Mouse (Mus musculus) spleen, embryonic (tissue): ENCODE data around the gene Sh2d5.

ENCODE experiments used
- CTCF ChIA-PET: fragments of 350-600 bp; sonication (Branson Sonifier 250); formaldehyde crosslinking; loops from one replicate; lab custom pipeline; 2022; lab: Charles Lee

The Sh2d5 gene

GRCm38 (mm10) chr4:138250088-138250960 lies at the start of gene Sh2d5, which contains the start of gene Kif17:
TSS of gene Sh2d5 (plus strand) at chr4:138250403.
TSS of gene Kif17 (plus strand) at chr4:138250435.
- CTCF ChIA-PET = no interaction called here

GRCm38 (mm10) chr4:138200769-138201168 lies 49.4 kb upstream of the Sh2d5 start:
- CTCF ChIA-PET = no interaction called here

- CTCF ChIA-PET = no interaction called here
These were observed 48.5 kb upstream of the Sh2d5 start for GRCm38 (mm10) chr4:138201696-138202095.

GRCm38 (mm10) chr4:138210116-138210515 lies 40.1 kb upstream of the Sh2d5 start:
- CTCF ChIA-PET = no interaction called here

- CTCF ChIA-PET = interaction anchor here (0.5 kb wide), 1 partner anchor 614 kb away, joined by 4 read pairs; no protein-coding TSS in a partner anchor
These were observed 36.3 kb upstream of the Sh2d5 start for GRCm38 (mm10) chr4:138213861-138214260.

- CTCF ChIA-PET = no interaction called here
These were observed 34.5 kb upstream of the Sh2d5 start for GRCm38 (mm10) chr4:138215671-138216199.

- CTCF ChIA-PET = no interaction called here
These were observed 33.9 kb upstream of the Sh2d5 start, which contains the start of gene Hp1bp3 for GRCm38 (mm10) chr4:138216200-138216890. TSS of gene Hp1bp3 (plus strand) at chr4:138216296.

GRCm38 (mm10) chr4:138216891-138217392 lies 33.3 kb upstream of the Sh2d5 start:
- CTCF ChIA-PET = no interaction called here

- CTCF ChIA-PET = interaction anchor here (0.6 kb wide), 1 partner anchor 21 kb away, joined by 4 read pairs; no protein-coding TSS in a partner anchor
These were observed 32.8 kb upstream of the Sh2d5 start for GRCm38 (mm10) chr4:138217441-138217840.

GRCm38 (mm10) chr4:138217951-138218685 lies 32.1 kb upstream of the Sh2d5 start:
- CTCF ChIA-PET = interaction anchor here (0.6 kb wide), 1 partner anchor 20 kb away, joined by 4 read pairs; no protein-coding TSS in a partner anchor

- CTCF ChIA-PET = interaction anchor here (0.7 kb wide), 1 partner anchor 1978 kb away, joined by 5 read pairs; no protein-coding TSS in a partner anchor
These were observed 30.9 kb upstream of the Sh2d5 start for GRCm38 (mm10) chr4:138219331-138219730.

GRCm38 (mm10) chr4:138220761-138221160 lies 29.4 kb upstream of the Sh2d5 start:
- CTCF ChIA-PET = interaction anchor here (0.7 to 1.0 kb wide), 2 partner anchors 12 to 33 kb away, joined by 3 read pairs; no protein-coding TSS in a partner anchor

GRCm38 (mm10) chr4:138221406-138221805 lies 28.8 kb upstream of the Sh2d5 start:
- CTCF ChIA-PET = interaction anchor here (0.7 to 1.0 kb wide), 2 partner anchors 11 to 77 kb away, joined by 3 to 4 read pairs; no protein-coding TSS in a partner anchor

- CTCF ChIA-PET = no interaction called here
These were observed 27.8 kb upstream of the Sh2d5 start for GRCm38 (mm10) chr4:138222396-138222795.

- CTCF ChIA-PET = no interaction called here
These were observed 26.6 kb upstream of the Sh2d5 start for GRCm38 (mm10) chr4:138223623-138224022.

- CTCF ChIA-PET = no interaction called here
These were observed 3.2 kb upstream of the Sh2d5 start for GRCm38 (mm10) chr4:138246756-138247665.

- CTCF ChIA-PET = interaction anchor here (0.6 kb wide), 1 partner anchor 99 kb away, joined by 3 read pairs; no protein-coding TSS in a partner anchor
These were observed 1.6 kb downstream of the Sh2d5 start for GRCm38 (mm10) chr4:138251819-138252218.

- CTCF ChIA-PET = interaction anchor here (1.1 kb wide), 1 partner anchor 10 kb away, joined by 6 read pairs; no protein-coding TSS in a partner anchor
These were observed 2.0 kb downstream of the Sh2d5 start for GRCm38 (mm10) chr4:138252231-138252630.

- CTCF ChIA-PET = no interaction called here
These were observed 7.0 kb downstream of the Sh2d5 start for GRCm38 (mm10) chr4:138257116-138257687.
